Mouse (Mus musculus) lung, adult 18-20 months (tissue): ENCODE results near the gene Mapkap1.

Experiments
- DNase-seq, 2 experiments: peaks; one replicate each; pipeline ENCODE4 v3.0.0; 2022; ENCODE audit warnings: mixed read lengths in 2 of 2

The Mapkap1 gene

GRCm38 (mm10) chr2:34592361-34592960, 185.9 kb downstream of the Mapkap1 start:
- DNase-seq: no peak

- DNase-seq: no peak
Observed at GRCm38 (mm10) chr2:34594001-34594400, 187.4 kb downstream of the Mapkap1 start.

- DNase-seq: no peak
Observed at GRCm38 (mm10) chr2:34599606-34600255, 193.2 kb downstream of the Mapkap1 start.

- no peak for DNase-seq
Observed at GRCm38 (mm10) chr2:34600734-34601133, 194.2 kb downstream of the Mapkap1 start.

- DNase-seq: no peak
Observed at GRCm38 (mm10) chr2:34602111-34602541, 195.6 kb downstream of the Mapkap1 start.

GRCm38 (mm10) chr2:34602896-34603295, 196.3 kb downstream of the Mapkap1 start:
- DNase-seq: no peak

- DNase-seq: no peak
Observed at GRCm38 (mm10) chr2:34603653-34604214, 197.2 kb downstream of the Mapkap1 start.

- DNase-seq: no peak
Observed at GRCm38 (mm10) chr2:34605040-34605439, 198.5 kb downstream of the Mapkap1 start.

- no peak for DNase-seq
Observed at GRCm38 (mm10) chr2:34608917-34609316, 202.3 kb downstream of the Mapkap1 start.

GRCm38 (mm10) chr2:34609516-34609915, 202.9 kb downstream of the Mapkap1 start:
- no peak for DNase-seq

- DNase-seq: no peak
Observed at GRCm38 (mm10) chr2:34620778-34621415, 214.3 kb downstream of the Mapkap1 start.

- DNase-seq: no peak
Observed at GRCm38 (mm10) chr2:34621485-34621884, 214.9 kb downstream of the Mapkap1 start.

GRCm38 (mm10) chr2:34622518-34622917, 215.9 kb downstream of the Mapkap1 start:
- DNase-seq: no peak

- no peak for DNase-seq
Observed at GRCm38 (mm10) chr2:34623181-34623580, 216.6 kb downstream of the Mapkap1 start.

GRCm38 (mm10) chr2:34624076-34624475, 217.5 kb downstream of the Mapkap1 start:
- no peak for DNase-seq

GRCm38 (mm10) chr2:34627328-34628226, 221.0 kb downstream of the Mapkap1 start:
- peak in 1 of 2 experiments; percentile 15 for DNase-seq

- DNase-seq: peak in 1 of 2 experiments; percentile 18
Observed at GRCm38 (mm10) chr2:34628903-34629540, 222.5 kb downstream of the Mapkap1 start.

- no peak for DNase-seq
Observed at GRCm38 (mm10) chr2:34629758-34630157, 223.2 kb downstream of the Mapkap1 start.

GRCm38 (mm10) chr2:34630445-34630844, 223.9 kb downstream of the Mapkap1 start:
- no peak for DNase-seq

- no peak for DNase-seq
Observed at GRCm38 (mm10) chr2:34632051-34632450, 225.5 kb downstream of the Mapkap1 start.

GRCm38 (mm10) chr2:34635249-34636165, 228.9 kb downstream of the Mapkap1 start:
- no peak for DNase-seq
